Mouse (Mus musculus) CH12.LX (cell line): ENCODE results near the gene Oxa1l.

Source experiments
- CTCF ChIP-seq, 2 experiments: IDR thresholded peaks in 1 of 2; conservative IDR thresholded peaks in 1 of 2; 2 replicates each; pipeline ENCODE4 v1.5.1; 2011 to 2012; ENCODE audit warnings: low read depth in 2 of 2, low read length in 2 of 2, improper control_type of control experiment in 1 of 2, inconsistent platforms in 1 of 2, mild to moderate bottlenecking in 1 of 2, moderate library complexity in 1 of 2
- E2F4 ChIP-seq: IDR thresholded peaks from 2 replicates; pipeline ENCODE4 v1.6.1; 2011; ENCODE audit warnings: low read depth, low read length, improper control_type of control experiment; ENCODE audit not compliant: insufficient replicate concordance
- ELF1 ChIP-seq: IDR thresholded peaks from 2 replicates; pipeline ENCODE4 v1.6.1; 2014; ENCODE audit warnings: low read depth, mild to moderate bottlenecking, inconsistent platforms, low read length, improper control_type of control experiment
- ETS1 ChIP-seq: conservative IDR thresholded peaks from 2 replicates; pipeline ENCODE4 v1.6.1; 2012; ENCODE audit warnings: low read depth, mild to moderate bottlenecking, inconsistent platforms, low read length, improper control_type of control experiment, moderate library complexity
- JUN ChIP-seq: IDR thresholded peaks from 2 replicates; pipeline ENCODE4 v1.6.1; 2011; ENCODE audit warnings: low read depth, mild to moderate bottlenecking, low read length, improper control_type of control experiment, moderate library complexity; ENCODE audit not compliant: insufficient read depth
- NELFE ChIP-seq: IDR thresholded peaks from 2 replicates; pipeline ENCODE4 v1.6.1; 2011; ENCODE audit warnings: low read depth, low read length, improper control_type of control experiment
- POLR2A ChIP-seq: IDR thresholded peaks from 2 replicates; pipeline ENCODE4 v1.6.1; 2011; ENCODE audit warnings: low read depth, mild to moderate bottlenecking, improper control_type of control experiment, low read length
- RCOR1 ChIP-seq: conservative IDR thresholded peaks from 2 replicates; pipeline ENCODE4 v1.6.1; 2012; ENCODE audit warnings: low read depth, mild to moderate bottlenecking, inconsistent platforms, low read length, improper control_type of control experiment
- SIN3A ChIP-seq: IDR thresholded peaks from 2 replicates; pipeline ENCODE4 v1.6.1; 2012; ENCODE audit warnings: low read length, improper control_type of control experiment, inconsistent platforms
- TCF12 ChIP-seq: IDR thresholded peaks from 2 replicates; pipeline ENCODE4 v1.6.1; 2014; ENCODE audit warnings: low read depth, mild to moderate bottlenecking, inconsistent platforms, low read length, improper control_type of control experiment
- UBTF ChIP-seq: IDR thresholded peaks from 2 replicates; pipeline ENCODE4 v1.6.1; 2012; ENCODE audit warnings: low read depth, mild to moderate bottlenecking, inconsistent platforms, low read length, improper control_type of control experiment, moderate library complexity
- USF2 ChIP-seq: conservative IDR thresholded peaks from 2 replicates; pipeline ENCODE4 v1.6.1; 2011; ENCODE audit warnings: low read depth, low read length, improper control_type of control experiment
- ZKSCAN1 ChIP-seq: IDR thresholded peaks from 2 replicates; pipeline ENCODE4 v1.6.1; 2012; ENCODE audit warnings: low read depth, inconsistent platforms, low read length, improper control_type of control experiment, borderline replicate concordance

DNA sequence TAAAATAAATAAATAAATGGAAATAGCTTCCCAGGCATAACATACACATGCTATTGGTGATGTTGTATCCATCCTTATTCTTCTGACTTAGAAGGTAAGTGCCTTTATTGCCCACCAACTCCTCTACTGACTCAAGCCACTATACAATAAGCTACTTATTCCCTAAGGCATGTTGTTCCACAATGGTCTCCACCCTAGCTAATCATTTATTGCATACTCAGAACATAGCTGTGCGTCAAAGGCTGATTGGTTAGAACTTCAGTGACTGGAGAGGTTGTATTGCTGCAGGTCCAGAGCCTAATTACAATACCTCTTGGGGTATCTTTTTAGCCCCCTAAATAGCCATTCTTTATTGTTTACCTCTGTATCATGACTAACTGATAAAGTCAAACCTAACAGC, 29.5 kb upstream of the Oxa1l start:
- TF ChIP-seq JUN (no peak), USF2 (no peak), ZKSCAN1 (no peak), POLR2A (no peak), CTCF (conservative IDR thresholded peaks at IDR 0.05 in 1 of 2, IDR thresholded peaks at IDR 0.05 in 1 of 2; ENCODE audit: low read depth in 2 of 2, low read length in 2 of 2) (no peak), ELF1 (no peak), ETS1 (no peak), E2F4 (no peak), RCOR1 (no peak), SIN3A (no peak), UBTF (no peak), TCF12 (no peak), NELFE (no peak)
